In the genomic region with DNA sequence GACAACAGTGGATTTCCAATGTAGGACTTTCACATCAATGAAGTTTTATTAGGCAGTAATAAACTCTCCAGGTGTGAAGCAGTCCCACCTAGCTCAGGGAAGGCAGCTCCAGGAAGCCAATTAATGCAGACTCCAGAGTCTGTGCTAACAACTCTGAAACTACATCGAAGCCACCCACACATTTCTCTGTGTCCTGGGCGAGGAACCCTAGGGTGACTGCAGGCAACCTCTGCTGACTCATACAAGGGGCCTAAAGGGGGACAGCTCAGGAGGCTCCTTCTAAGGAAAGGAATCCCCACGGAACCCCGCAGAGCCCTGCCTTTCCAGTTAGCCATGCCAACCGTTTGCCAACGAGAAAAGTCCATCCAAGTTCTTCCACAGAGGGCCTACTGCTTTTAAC, we compare ENCODE assay signal across 22 mouse cellular contexts.
A peak's percentile ranks its signal among the peaks of the same experiment; 100 is the strongest.
DNase-seq lines count a peak whose midpoint lies in the region; ATAC-seq and TF ChIP-seq lines count a peak whose summit lies in the region.
"Had no signal": no experiment of that assay in that cellular context is flagged by ENCODE, and none has a peak within 500 bp of the region (broad histone marks: within the 10 kb centered on the region; RNA-seq: fewer than 3 reads in every experiment).

No protein-coding gene starts in this region.

- H3K9me3 ChIP-seq in intestine, embryonic 16.5 days (ENCODE audit: control insufficient read depth, low read length) = no peaks in the 10 kb centered on the region
- H3K9me3 ChIP-seq: embryonic facial prominence, embryonic 13.5 days; hindbrain, embryonic 15.5 days; limb, embryonic 15.5 days; megakaryocyte, embryonic 14.5 days; stomach, embryonic 15.5 days had no signal

- DNase-seq in adrenal gland, postnatal 14 days = peak; percentile 10
- DNase-seq in adrenal gland, postnatal 4 days (ENCODE audit: low spot score in 2 of 2) = no peak
- no peak for DNase-seq in layer of hippocampus, adult 2 months (ENCODE audit: low spot score in 2 of 2)
- DNase-seq in layer of hippocampus, adult 18-20 months (ENCODE audit: low spot score in 2 of 2) = no peak
- DNase-seq in ZHBTc4 (ENCODE audit: low read depth, low spot score) = peak; percentile 21
- no peak for DNase-seq in frontal cortex, postnatal 25 days (ENCODE audit: low spot score in 2 of 2)
- DNase-seq in urinary bladder, adult 2 months (ENCODE audit: low spot score) = no peak
- DNase-seq: cerebellum, adult 9-10 months; gastrocnemius, postnatal 10 days; heart, postnatal 10 days; kidney, adult 18-20 months; kidney, postnatal 10 days; midbrain, embryonic 14.5 days; right cerebral cortex, postnatal 14 days had no signal

- H3K4me2 ChIP-seq in intestine, embryonic 16.5 days (ENCODE audit: low read depth, low read length) = peak overlapping the region; percentile 28; the same call in 1 of the 2 replicates
- H3K4me2 ChIP-seq: embryonic facial prominence, embryonic 13.5 days; hindbrain, embryonic 15.5 days; limb, embryonic 15.5 days; stomach, embryonic 15.5 days had no signal

- H3K36me3 ChIP-seq in intestine, embryonic 16.5 days (ENCODE audit: control insufficient read depth, insufficient read depth, low read length) = no peaks in the 10 kb centered on the region
- H3K36me3 ChIP-seq: G1E; hindbrain, embryonic 15.5 days; limb, embryonic 15.5 days; stomach, embryonic 15.5 days had no signal

- peaks cover 16% of the 10 kb centered on the region for H3K4me1 ChIP-seq in intestine, embryonic 16.5 days (ENCODE audit: control insufficient read depth, insufficient read depth, low read length)

- TF ChIP-seq CTCF in layer of hippocampus, adult 2 months (conservative IDR thresholded peaks at IDR 0.05) = no peak

- H3K9ac ChIP-seq in intestine, embryonic 16.5 days (ENCODE audit: low read depth, low read length) = no peak overlapping the region
- H3K9ac ChIP-seq: embryonic facial prominence, embryonic 13.5 days; hindbrain, embryonic 15.5 days; limb, embryonic 15.5 days; stomach, embryonic 15.5 days had no signal

- peak; percentile 86 for ATAC-seq in intestine, embryonic 16.5 days
- ATAC-seq: forebrain, embryonic 16.5 days had no signal

- H3K27ac ChIP-seq in layer of hippocampus, adult 2 months = peak overlapping the region; percentile 55
- peak overlapping the region; percentile 43 for H3K27ac ChIP-seq in intestine, embryonic 16.5 days (ENCODE audit: low read length)
- H3K27ac ChIP-seq: embryonic facial prominence, embryonic 13.5 days; hindbrain, embryonic 15.5 days; limb, embryonic 15.5 days; stomach, embryonic 15.5 days had no signal

- H3K4me3 ChIP-seq in layer of hippocampus, adult 2 months = no peak overlapping the region
- no peak overlapping the region for H3K4me3 ChIP-seq in intestine, embryonic 16.5 days (ENCODE audit: low read length)
- H3K4me3 ChIP-seq: embryonic facial prominence, embryonic 13.5 days; hindbrain, embryonic 15.5 days; limb, embryonic 15.5 days; megakaryocyte, embryonic 14.5 days; stomach, embryonic 15.5 days had no signal

- WGBS in intestine, embryonic 16.5 days = 33% methylated on average over 6 of the region's 6 CpGs

- H3K27me3 ChIP-seq in intestine, embryonic 16.5 days (replicated peaks; ENCODE audit: control insufficient read depth, insufficient read depth, low read length) = no peaks in the 10 kb centered on the region
- H3K27me3 ChIP-seq: embryonic facial prominence, embryonic 13.5 days; hindbrain, embryonic 15.5 days; limb, embryonic 15.5 days; megakaryocyte, embryonic 14.5 days; stomach, embryonic 15.5 days had no signal

Comparison
In these comparisons a context has a peak if more than half of its experiments do, and no peak if none do; other contexts are left out.
1. DNase-seq: peak in adrenal gland, postnatal 14 days (single experiment) and ZHBTc4 (single experiment); none in adrenal gland, postnatal 4 days (0 of 2), layer of hippocampus, adult 2 months (0 of 2), layer of hippocampus, adult 18-20 months (0 of 2), frontal cortex, postnatal 25 days (0 of 2) and urinary bladder, adult 2 months (single experiment).